Mouse (Mus musculus): ENCODE measurements around the gene Mylk. TPM values are rescaled to one million over a fixed set of nuclear protein-coding genes. Genes with fewer than 3 reads are reported as not detected.

The Mylk gene
- polyA plus RNA-seq, 1 experiment from 2014 or later = 3.9 TPM

- no peaks in the 10 kb centered on the region for H3K9me3 ChIP-seq (ENCODE audit: control insufficient read depth, low read length)
- no peak for DNase-seq (ENCODE audit: low spot score)
- ATAC-seq (ENCODE audit: insufficient read depth, low FRiP score, low TSS enrichment) = no peak
- no peak overlapping the region for H3K27ac ChIP-seq (ENCODE audit: low read depth, low read length)
- no peaks in the 10 kb centered on the region for H3K27me3 ChIP-seq (ENCODE audit: control insufficient read depth, insufficient read depth, low read length)
- 87% methylated on average over 18 of the region's 18 CpGs for WGBS
- H3K4me1 ChIP-seq (ENCODE audit: control insufficient read depth, insufficient read depth, low read length) = no peaks in the 10 kb centered on the region
- no peak overlapping the region for H3K4me2 ChIP-seq (ENCODE audit: low read depth)
- no peak overlapping the region for H3K9ac ChIP-seq (ENCODE audit: low read length)
- H3K36me3 ChIP-seq (ENCODE audit: control insufficient read depth, insufficient read depth, low read length) = no peaks in the 10 kb centered on the region
- no peak overlapping the region for H3K4me3 ChIP-seq (ENCODE audit: low read depth, low read length)
These were observed 135.2 kb downstream of the Mylk start for GRCm38 (mm10) chr16:34880031-34880778.

DNA sequence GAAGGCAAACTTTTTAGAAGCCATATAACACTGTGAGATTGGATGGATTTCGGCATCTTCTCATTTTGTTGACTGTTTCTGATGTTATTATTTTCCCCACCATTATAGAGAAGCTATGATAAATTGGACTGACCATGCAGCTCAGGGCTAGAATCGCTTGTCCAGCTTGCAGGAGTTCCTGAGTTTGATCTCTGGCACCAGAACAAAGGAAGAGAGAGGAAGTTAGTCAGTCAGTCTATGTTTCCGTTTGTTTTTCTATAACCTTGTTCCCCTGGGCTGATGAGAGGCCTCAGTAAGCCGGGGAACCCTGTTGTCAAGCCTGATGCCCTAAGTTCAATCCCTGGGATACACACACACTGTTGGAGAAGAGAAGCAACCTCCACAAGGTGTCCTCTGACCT lies 135.8 kb downstream of the Mylk start:
- DNase-seq (ENCODE audit: low spot score) (no peak), ATAC-seq (ENCODE audit: insufficient read depth, low FRiP score, low TSS enrichment) (no peak)
- WGBS = 81% methylated on average over 4 of the region's 4 CpGs
- H3K9me3 ChIP-seq (ENCODE audit: control insufficient read depth, low read length) = no peaks in the 10 kb centered on the region
- H3K4me2 ChIP-seq (ENCODE audit: low read depth) = no peak overlapping the region
- H3K9ac ChIP-seq (ENCODE audit: low read length) = no peak overlapping the region
- no peak overlapping the region for H3K4me3 ChIP-seq (ENCODE audit: low read depth, low read length)
- H3K4me1 ChIP-seq (ENCODE audit: control insufficient read depth, insufficient read depth, low read length) = no peaks in the 10 kb centered on the region
- H3K27ac ChIP-seq (ENCODE audit: low read depth, low read length) = no peak overlapping the region
- H3K36me3 ChIP-seq (ENCODE audit: control insufficient read depth, insufficient read depth, low read length) = no peaks in the 10 kb centered on the region
- no peaks in the 10 kb centered on the region for H3K27me3 ChIP-seq (ENCODE audit: control insufficient read depth, insufficient read depth, low read length)

GRCm38 (mm10) chr16:34887037-34887436 lies 142.0 kb downstream of the Mylk start:
- Histone ChIP-seq H3K36me3 (ENCODE audit: control insufficient read depth, insufficient read depth, low read length) (no peaks in the 10 kb centered on the region), H3K9ac (ENCODE audit: low read length) (no peak overlapping the region), H3K27ac (ENCODE audit: low read depth, low read length) (no peak overlapping the region), H3K4me3 (ENCODE audit: low read depth, low read length) (no peak overlapping the region), H3K9me3 (ENCODE audit: control insufficient read depth, low read length) (no peaks in the 10 kb centered on the region), H3K4me2 (ENCODE audit: low read depth) (no peak overlapping the region), H3K4me1 (ENCODE audit: control insufficient read depth, insufficient read depth, low read length) (no peaks in the 10 kb centered on the region), H3K27me3 (ENCODE audit: control insufficient read depth, insufficient read depth, low read length) (no peaks in the 10 kb centered on the region)
- ATAC-seq (ENCODE audit: insufficient read depth, low FRiP score, low TSS enrichment) (no peak), DNase-seq (ENCODE audit: low spot score) (no peak)
- 88% methylated on average over 1 of the region's 1 CpGs for WGBS

GRCm38 (mm10) chr16:34894016-34894415 lies 149.0 kb downstream of the Mylk start:
- Histone ChIP-seq H3K9me3 (ENCODE audit: control insufficient read depth, low read length) (no peaks in the 10 kb centered on the region), H3K4me1 (ENCODE audit: control insufficient read depth, insufficient read depth, low read length) (no peaks in the 10 kb centered on the region), H3K4me2 (ENCODE audit: low read depth) (no peak overlapping the region), H3K27ac (ENCODE audit: low read depth, low read length) (no peak overlapping the region), H3K36me3 (ENCODE audit: control insufficient read depth, insufficient read depth, low read length) (no peaks in the 10 kb centered on the region), H3K27me3 (ENCODE audit: control insufficient read depth, insufficient read depth, low read length) (no peaks in the 10 kb centered on the region), H3K9ac (ENCODE audit: low read length) (no peak overlapping the region), H3K4me3 (ENCODE audit: low read depth, low read length) (no peak overlapping the region)
- ATAC-seq (ENCODE audit: insufficient read depth, low FRiP score, low TSS enrichment) (no peak), DNase-seq (ENCODE audit: low spot score) (no peak)
- 92% methylated on average over 3 of the region's 3 CpGs for WGBS

DNA sequence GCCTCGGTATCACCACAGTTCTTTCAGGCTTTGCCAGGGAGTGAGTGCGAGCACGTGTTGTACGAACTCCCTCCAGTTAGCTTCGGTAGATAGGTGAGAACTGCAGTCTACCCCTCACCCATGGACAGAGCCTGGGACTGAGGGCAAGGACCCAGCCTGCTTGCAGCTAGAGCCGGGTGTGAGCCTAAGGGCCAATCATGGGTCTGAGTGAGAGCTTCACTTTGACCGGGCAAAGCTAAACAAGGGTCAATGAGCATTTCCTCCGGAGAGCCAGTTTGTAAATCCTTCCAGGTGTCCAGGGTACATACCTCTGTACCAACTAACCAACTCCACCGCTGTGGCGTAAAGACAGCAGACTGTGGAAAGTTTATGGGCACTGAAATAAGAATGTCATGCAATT lies 150.9 kb downstream of the Mylk start:
- Histone ChIP-seq H3K9ac (ENCODE audit: low read length) (no peak overlapping the region), H3K9me3 (ENCODE audit: control insufficient read depth, low read length) (no peaks in the 10 kb centered on the region), H3K27ac (ENCODE audit: low read depth, low read length) (no peak overlapping the region), H3K36me3 (ENCODE audit: control insufficient read depth, insufficient read depth, low read length) (no peaks in the 10 kb centered on the region), H3K4me2 (ENCODE audit: low read depth) (no peak overlapping the region), H3K4me3 (ENCODE audit: low read depth, low read length) (no peak overlapping the region), H3K4me1 (ENCODE audit: control insufficient read depth, insufficient read depth, low read length) (no peaks in the 10 kb centered on the region), H3K27me3 (ENCODE audit: control insufficient read depth, insufficient read depth, low read length) (no peaks in the 10 kb centered on the region)
- ATAC-seq (ENCODE audit: insufficient read depth, low FRiP score, low TSS enrichment) = no peak
- 88% methylated on average over 10 of the region's 10 CpGs for WGBS
- no peak for DNase-seq (ENCODE audit: low spot score)

DNA sequence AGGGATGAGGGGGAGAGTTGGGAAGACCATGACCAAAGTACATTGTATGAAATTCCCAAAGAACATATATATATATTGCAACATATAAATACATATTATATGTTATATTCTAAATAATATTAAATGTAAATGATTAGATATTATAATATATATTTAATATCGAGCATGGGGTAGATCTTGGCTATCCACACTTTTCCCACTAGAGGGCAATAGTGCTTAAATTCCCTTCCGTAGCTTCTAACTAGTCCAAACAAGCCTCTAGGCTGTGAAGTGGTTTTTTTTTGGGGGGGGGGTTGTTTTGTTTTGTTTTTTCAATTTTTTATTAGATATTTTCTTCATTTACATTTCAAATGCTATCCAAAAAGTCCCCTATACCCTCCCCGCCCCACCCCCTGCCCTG lies 152.0 kb downstream of the Mylk start:
- 76% methylated on average over 3 of the region's 3 CpGs for WGBS
- H3K9me3 ChIP-seq (ENCODE audit: control insufficient read depth, low read length) = no peaks in the 10 kb centered on the region
- no peak for DNase-seq (ENCODE audit: low spot score)

DNA sequence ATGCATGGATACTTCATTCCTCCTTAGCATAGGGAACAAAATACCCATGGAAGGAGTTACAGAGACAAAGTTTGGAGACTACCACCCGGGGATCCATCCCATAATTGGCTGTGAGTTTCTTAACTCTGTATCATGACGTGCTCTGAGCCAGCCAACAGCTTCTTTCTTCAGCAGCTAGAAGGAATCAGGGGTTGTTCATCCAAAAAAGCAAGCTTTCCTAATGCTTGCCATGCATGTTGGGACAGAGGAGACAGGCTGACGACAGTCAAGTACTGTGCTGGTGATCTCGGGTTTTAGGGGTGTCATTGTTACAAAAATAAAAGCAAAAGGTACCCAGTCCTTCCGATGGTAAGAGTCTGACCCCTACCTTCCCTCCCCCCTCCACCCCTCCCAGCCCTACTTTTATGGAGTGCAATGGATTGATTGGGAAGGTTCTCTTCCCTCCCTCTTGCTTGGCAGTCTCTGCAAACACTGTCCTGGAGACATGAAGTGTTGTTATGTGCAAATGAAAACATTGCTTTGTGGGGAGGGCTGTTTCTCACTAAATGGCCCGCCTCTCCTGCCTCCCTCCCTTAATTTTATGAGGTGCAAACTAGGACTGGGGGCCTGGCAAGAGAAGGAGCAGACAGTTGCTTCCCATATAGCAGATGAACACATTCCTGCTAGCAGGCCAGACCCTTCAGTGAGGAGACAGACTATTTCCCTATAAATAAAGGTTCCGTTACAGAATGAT lies 153.2 kb downstream of the Mylk start:
- no peaks in the 10 kb centered on the region for H3K4me1 ChIP-seq (ENCODE audit: control insufficient read depth, insufficient read depth, low read length)
- no peaks in the 10 kb centered on the region for H3K27me3 ChIP-seq (ENCODE audit: control insufficient read depth, insufficient read depth, low read length)
- no peak for ATAC-seq (ENCODE audit: insufficient read depth, low FRiP score, low TSS enrichment)
- H3K9ac ChIP-seq (ENCODE audit: low read length) = no peak overlapping the region
- WGBS = 77% methylated on average over 7 of the region's 7 CpGs
- no peak overlapping the region for H3K27ac ChIP-seq (ENCODE audit: low read depth, low read length)
- no peaks in the 10 kb centered on the region for H3K36me3 ChIP-seq (ENCODE audit: control insufficient read depth, insufficient read depth, low read length)
- H3K4me3 ChIP-seq (ENCODE audit: low read depth, low read length) = no peak overlapping the region
- no peak overlapping the region for H3K4me2 ChIP-seq (ENCODE audit: low read depth)
- no peaks in the 10 kb centered on the region for H3K9me3 ChIP-seq (ENCODE audit: control insufficient read depth, low read length)
- no peak for DNase-seq (ENCODE audit: low spot score)

More for the DNA sequence above, 152.0 kb downstream of the Mylk start:
- H3K27ac ChIP-seq (ENCODE audit: low read depth, low read length) = no peak overlapping the region
- no peaks in the 10 kb centered on the region for H3K4me1 ChIP-seq (ENCODE audit: control insufficient read depth, insufficient read depth, low read length)
- no peak overlapping the region for H3K9ac ChIP-seq (ENCODE audit: low read length)
- no peaks in the 10 kb centered on the region for H3K27me3 ChIP-seq (ENCODE audit: control insufficient read depth, insufficient read depth, low read length)
- H3K36me3 ChIP-seq (ENCODE audit: control insufficient read depth, insufficient read depth, low read length) = no peaks in the 10 kb centered on the region
- no peak for ATAC-seq (ENCODE audit: insufficient read depth, low FRiP score, low TSS enrichment)
- H3K4me2 ChIP-seq (ENCODE audit: low read depth) = no peak overlapping the region
- H3K4me3 ChIP-seq (ENCODE audit: low read depth, low read length) = no peak overlapping the region

- Histone ChIP-seq H3K4me3 (ENCODE audit: low read depth, low read length) (no peak overlapping the region), H3K27me3 (ENCODE audit: control insufficient read depth, insufficient read depth, low read length) (no peaks in the 10 kb centered on the region), H3K36me3 (ENCODE audit: control insufficient read depth, insufficient read depth, low read length) (no peaks in the 10 kb centered on the region), H3K9ac (ENCODE audit: low read length) (no peak overlapping the region), H3K9me3 (ENCODE audit: control insufficient read depth, low read length) (no peaks in the 10 kb centered on the region), H3K4me1 (ENCODE audit: control insufficient read depth, insufficient read depth, low read length) (no peaks in the 10 kb centered on the region), H3K4me2 (ENCODE audit: low read depth) (no peak overlapping the region), H3K27ac (ENCODE audit: low read depth, low read length) (no peak overlapping the region)
- ATAC-seq (ENCODE audit: insufficient read depth, low FRiP score, low TSS enrichment) = no peak
- 84% methylated on average over 11 of the region's 11 CpGs for WGBS
- DNase-seq (ENCODE audit: low spot score) = no peak
These were observed 154.2 kb downstream of the Mylk start for GRCm38 (mm10) chr16:34899071-34899808.

Measured in neural tube, embryonic 11.5 days (tissue).